ENCODE assay signal across 18 mouse cellular contexts in genomic region chr7:12954896-12955295, GRCm38 (mm10). TPM values are rescaled to one million over a fixed set of nuclear protein-coding genes. Genes with fewer than 3 reads are reported as not detected.
A peak's percentile ranks its signal among the peaks of the same experiment; 100 is the strongest.
DNase-seq lines count a peak whose midpoint lies in the region; ATAC-seq and TF ChIP-seq lines count a peak whose summit lies in the region.
"Had no signal": no experiment of that assay in that cellular context is flagged by ENCODE, and none has a peak within 500 bp of the region (broad histone marks: within the 10 kb centered on the region; RNA-seq: fewer than 3 reads in every experiment).

No protein-coding gene starts in this region.

- TF ChIP-seq POLR2A in heart, adult 2 months (IDR thresholded peaks at IDR 0.05; ENCODE audit: insufficient read depth, low read depth, low read length): no peak
- TF ChIP-seq POLR2A in lung, adult 2 months (IDR thresholded peaks at IDR 0.05; ENCODE audit: borderline replicate concordance, extremely low read depth, low read depth, low read length): no peak

- H3K79me2 ChIP-seq in heart, adult 2 months (replicated peaks; ENCODE audit: control insufficient read depth, insufficient read depth, low read length): no peaks in the 10 kb centered on the region

- intact Hi-C loops in heart, adult 2 months (cut with DNase I): no loop called here
- intact Hi-C loops in heart, postnatal 14 days (cut with DNase I): no loop called here

- H3K4me1 ChIP-seq in heart, adult 2 months (ENCODE audit: control insufficient read depth, insufficient read depth, low read length): peaks cover 2% of the 10 kb centered on the region
- peaks cover 3% of the 10 kb centered on the region; the same call in 1 of the 2 replicates for H3K4me1 ChIP-seq in lung, embryonic 14.5 days (ENCODE audit: insufficient read depth)
- H3K4me1 ChIP-seq in lung, adult 2 months (ENCODE audit: control insufficient read depth, insufficient read depth, low read length): peaks cover 6% of the 10 kb centered on the region; the same call in 1 of the 2 replicates
- peaks cover 10% of the 10 kb centered on the region for H3K4me1 ChIP-seq in liver, postnatal 0 days (ENCODE audit: insufficient read depth)

- no peak overlapping the region for H3K4me3 ChIP-seq in heart, adult 2 months
- H3K4me3 ChIP-seq in lung, embryonic 14.5 days (ENCODE audit: low read depth, low read length): no peak overlapping the region
- no peak overlapping the region for H3K4me3 ChIP-seq in lung, adult 2 months (replicated peaks; ENCODE audit: extremely low read depth, low read depth, low read length)
- H3K4me3 ChIP-seq in liver, postnatal 0 days (ENCODE audit: low read depth, low read length): no peak overlapping the region
- H3K4me3 ChIP-seq: midbrain, embryonic 10.5 days had no signal

- in situ Hi-C loops in Patski (cut with MboI; ENCODE audit: low pct_unique_long_range_greater_than_20kb): no loop called here

- CTCF ChIA-PET in Patski (lab: Charles Lee): interaction anchor here (0.7 to 1.4 kb wide), 6 partner anchors 10 to 59 kb away, joined by 3 to 4 read pairs (median 4); no protein-coding TSS in a partner anchor

- H3K27me3 ChIP-seq in heart, adult 2 months (ENCODE audit: control insufficient read depth, insufficient read depth, low read length): no peaks in the 10 kb centered on the region
- H3K27me3 ChIP-seq in lung, embryonic 14.5 days (ENCODE audit: insufficient read depth, low read length): no peaks in the 10 kb centered on the region
- no peaks in the 10 kb centered on the region for H3K27me3 ChIP-seq in Patski
- H3K27me3 ChIP-seq in liver, postnatal 0 days (ENCODE audit: insufficient read depth, low read length): no peaks in the 10 kb centered on the region

- H3K36me3 ChIP-seq in heart, adult 2 months (ENCODE audit: control insufficient read depth, insufficient read depth, low read length): no peaks in the 10 kb centered on the region
- H3K36me3 ChIP-seq in lung, embryonic 14.5 days (ENCODE audit: insufficient read depth): no peaks in the 10 kb centered on the region
- H3K36me3 ChIP-seq in liver, postnatal 0 days (replicated peaks; ENCODE audit: insufficient read depth, low read length): no peaks in the 10 kb centered on the region
- H3K36me3 ChIP-seq: midbrain, embryonic 10.5 days had no signal

- no peak overlapping the region for H3K9ac ChIP-seq in heart, adult 2 months (ENCODE audit: low read depth, low read length)
- H3K9ac ChIP-seq in lung, embryonic 14.5 days: no peak overlapping the region
- no peak overlapping the region for H3K9ac ChIP-seq in liver, postnatal 0 days (replicated peaks)

- TF ChIP-seq CTCF in heart, adult 2 months (IDR thresholded peaks at IDR 0.05): peak; percentile 27; the same call in 1 of the 2 replicates
- TF ChIP-seq CTCF in lung, embryonic 14.5 days (IDR thresholded peaks at IDR 0.05; ENCODE audit: low read depth): no peak
- TF ChIP-seq CTCF in lung, adult 2 months (IDR thresholded peaks at IDR 0.05; ENCODE audit: insufficient read depth, low read length): no peak
- TF ChIP-seq CTCF in Patski (IDR thresholded peaks at IDR 0.05): peak; percentile 74
- peak; percentile 49 for TF ChIP-seq CTCF in liver, postnatal 0 days (IDR thresholded peaks at IDR 0.05; ENCODE audit: low read depth)

- H3K4me2 ChIP-seq in lung, embryonic 14.5 days: no peak overlapping the region
- H3K4me2 ChIP-seq in liver, postnatal 0 days (ENCODE audit: low read depth, low read length): no peak overlapping the region

- no peak for TF ChIP-seq EP300 in heart, adult 2 months (IDR thresholded peaks at IDR 0.05; ENCODE audit: insufficient read depth, low read depth, low read length)
- no peak for TF ChIP-seq EP300 in liver, postnatal 0 days (IDR thresholded peaks at IDR 0.05; ENCODE audit: low read depth)

- WGBS in heart, adult 2 months: 47% methylated on average over 3 of the region's 3 CpGs
- WGBS in lung, embryonic 14.5 days: 52% methylated on average over 3 of the region's 3 CpGs
- 44% methylated on average over 3 of the region's 3 CpGs for WGBS in lung, adult 2 months
- WGBS in liver, postnatal 0 days (ENCODE audit: insufficient replicate concordance): 27% methylated on average over 3 of the region's 3 CpGs

- ATAC-seq in lung, embryonic 14.5 days (ENCODE audit: insufficient read depth): no peak
- ATAC-seq in Patski: peak; percentile 91
- ATAC-seq in liver, postnatal 0 days: 0 out of 2 replicates have a peak, but pooled peaks have one; percentile 61
- ATAC-seq: forebrain, embryonic 14.5 days had no signal

- POLR2A ChIA-PET in Patski (lab: Charles Lee): interaction anchor here (0.9 kb wide), 1 partner anchor 68 kb away, joined by 3 read pairs; no protein-coding TSS in a partner anchor

- no peaks in the 10 kb centered on the region for H3K9me3 ChIP-seq in lung, embryonic 14.5 days (ENCODE audit: low read depth, low read length)
- H3K9me3 ChIP-seq in liver, postnatal 0 days (ENCODE audit: low read length): no peaks in the 10 kb centered on the region
- H3K9me3 ChIP-seq: midbrain, embryonic 10.5 days had no signal

- H3K27ac ChIP-seq in heart, adult 2 months: no peak overlapping the region
- no peak overlapping the region for H3K27ac ChIP-seq in lung, embryonic 14.5 days (ENCODE audit: low read depth)
- no peak overlapping the region for H3K27ac ChIP-seq in liver, postnatal 0 days (ENCODE audit: low read depth)
- H3K27ac ChIP-seq: midbrain, embryonic 10.5 days had no signal

- no peak for DNase-seq in heart, adult 2 months
- DNase-seq in heart, postnatal 14 days: no peak
- peak; percentile 9 for DNase-seq in lung, embryonic 14.5 days
- DNase-seq in lung, adult 2 months: no peak
- DNase-seq in Patski (ENCODE audit: low read depth, low spot score): no peak
- DNase-seq in liver, postnatal 0 days: no peak
- no peak for DNase-seq in ovary, postnatal 14 days (ENCODE audit: low spot score)
- no peak for DNase-seq in layer of hippocampus, postnatal 14 days (ENCODE audit: low spot score in 2 of 2)
- DNase-seq: adrenal gland, postnatal 10 days; cerebellum, postnatal 36 days; gastrocnemius, postnatal 25 days; kidney, postnatal 4 days; lung, adult 18-20 months had no signal

RNA-seq across cellular contexts. Expression of gene Zfp324, which starts 10.7 kb away (rescaled TPM):
- total RNA-seq in heart, adult 2 months (2021): 1 to 10 TPM; 2.6 to 3.6 TPM
- 2.3 and 2.9 TPM in 2 replicates for polyA plus RNA-seq in heart, adult 2 months (2012; rRNA removed)
- total RNA-seq in heart, postnatal 14 days (2021): 1 to 10 TPM; 4.1 to 4.5 TPM
- 9.6 and 11.1 TPM in 2 replicates for polyA plus RNA-seq in lung, embryonic 14.5 days (2014; fragmentation: Nextera tagmentation; extraction: Ambion mirVana)
- 6.1 and 6.8 TPM in 2 replicates for polyA plus RNA-seq in lung, adult 2 months (2012; rRNA removed)
- 7.9 TPM for polyA plus RNA-seq in Patski (2021)
- polyA plus RNA-seq in liver, postnatal 0 days (2015; fragmentation: Nextera tagmentation; extraction: Ambion mirVana): 1.5 and 1.9 TPM in 2 replicates
- 10 to 100 TPM; 12.0 to 13.5 TPM for total RNA-seq in layer of hippocampus, postnatal 14 days (2021)

RNA-seq across cellular contexts. Expression of gene Zfp446, which starts 22.8 kb away (rescaled TPM):
- 1 to 10 TPM; 2.2 to 2.9 TPM for total RNA-seq in heart, adult 2 months (2021)
- 4.2 and 6.4 TPM in 2 replicates for polyA plus RNA-seq in heart, adult 2 months (2012; rRNA removed)
- total RNA-seq in heart, postnatal 14 days (2021): 1 to 10 TPM; 2.6 to 3.3 TPM
- polyA plus RNA-seq in lung, embryonic 14.5 days (2014; fragmentation: Nextera tagmentation; extraction: Ambion mirVana): 8.1 TPM in 2 replicates
- 5.3 and 7.4 TPM in 2 replicates for polyA plus RNA-seq in lung, adult 2 months (2012; rRNA removed)
- 5.9 TPM for polyA plus RNA-seq in Patski (2021)
- polyA plus RNA-seq in liver, postnatal 0 days (2015; fragmentation: Nextera tagmentation; extraction: Ambion mirVana): 1.6 and 1.8 TPM in 2 replicates
- 1 to 10 TPM; 8.3 to 9.1 TPM for total RNA-seq in layer of hippocampus, postnatal 14 days (2021)

RNA-seq across cellular contexts. Expression of gene Rnf225, which starts 27.7 kb away (rescaled TPM):
- total RNA-seq in heart, adult 2 months (2021): under 1 TPM; 0.18 to 0.23 TPM
- 0.12 and 0.14 TPM in 2 replicates for polyA plus RNA-seq in heart, adult 2 months (2012; rRNA removed)
- under 1 TPM; 0.22 to 0.29 TPM for total RNA-seq in heart, postnatal 14 days (2021)
- polyA plus RNA-seq in lung, embryonic 14.5 days (2014; fragmentation: Nextera tagmentation; extraction: Ambion mirVana): 0.73 and 0.97 TPM in 2 replicates
- polyA plus RNA-seq in lung, adult 2 months (2012; rRNA removed): 2.3 and 7.0 TPM in 2 replicates
- polyA plus RNA-seq in Patski (2021): 0.47 TPM
- 0.05 TPM in 2 replicates for polyA plus RNA-seq in liver, postnatal 0 days (2015; fragmentation: Nextera tagmentation; extraction: Ambion mirVana)
- 1 to 10 TPM in 1 of 2 experiments, under 1 TPM in 1; 0.92 to 1.2 TPM for total RNA-seq in layer of hippocampus, postnatal 14 days (2021)

RNA-seq across cellular contexts. Expression of gene Rps5, which starts 32.8 kb away (rescaled TPM):
- total RNA-seq in heart, adult 2 months (2021): 100 to 1,000 TPM; 525 to 621 TPM
- polyA plus RNA-seq in heart, adult 2 months (2012; rRNA removed): 842 and 914 TPM in 2 replicates
- total RNA-seq in heart, postnatal 14 days (2021): 100 to 1,000 TPM; 536 to 584 TPM
- polyA plus RNA-seq in lung, embryonic 14.5 days (2014; fragmentation: Nextera tagmentation; extraction: Ambion mirVana): 1,356 and 1,409 TPM in 2 replicates
- polyA plus RNA-seq in lung, adult 2 months (2012; rRNA removed): 1,316 and 1,420 TPM in 2 replicates
- polyA plus RNA-seq in Patski (2021): 905 TPM
- 556 and 564 TPM in 2 replicates for polyA plus RNA-seq in liver, postnatal 0 days (2015; fragmentation: Nextera tagmentation; extraction: Ambion mirVana)
- 100 to 1,000 TPM; 418 to 457 TPM for total RNA-seq in layer of hippocampus, postnatal 14 days (2021)

RNA-seq across cellular contexts. Expression of gene Slc27a5, which starts 43.1 kb away (rescaled TPM):
- not detected for total RNA-seq in heart, adult 2 months (2021)
- polyA plus RNA-seq in heart, adult 2 months (2012; rRNA removed): 0.59 and 0.82 TPM in 2 replicates
- not detected for total RNA-seq in heart, postnatal 14 days (2021)
- not detected in 2 replicates for polyA plus RNA-seq in lung, embryonic 14.5 days (2014; fragmentation: Nextera tagmentation; extraction: Ambion mirVana)
- 0.20 and 0.75 TPM in 2 replicates for polyA plus RNA-seq in lung, adult 2 months (2012; rRNA removed)
- 0.26 TPM for polyA plus RNA-seq in Patski (2021)
- 103 and 122 TPM in 2 replicates for polyA plus RNA-seq in liver, postnatal 0 days (2015; fragmentation: Nextera tagmentation; extraction: Ambion mirVana)
- under 1 TPM in 1 of 2 experiments, not detected in 1; 0.26 TPM for total RNA-seq in layer of hippocampus, postnatal 14 days (2021)
- total RNA-seq: gastrocnemius, postnatal 25 days; heart, postnatal 25 days had no signal
- polyA plus RNA-seq: embryonic facial prominence, embryonic 14.5 days; intestine, embryonic 14.5 days had no signal

Comparison
In these comparisons a context has a peak if more than half of its experiments do, and no peak if none do; other contexts are left out.
1. CTCF ChIP-seq: peak in heart, adult 2 months (single experiment), Patski (single experiment) and liver, postnatal 0 days (single experiment); none in lung, embryonic 14.5 days (single experiment) and lung, adult 2 months (single experiment).